Mouse (Mus musculus) small intestine, adult 2 months (tissue): ENCODE data around the gene Anks1. TPM values are rescaled to one million over a fixed set of nuclear protein-coding genes. Genes with fewer than 3 reads are reported as not detected.
A peak's percentile ranks its signal among the peaks of the same experiment; 100 is the strongest.

Source experiments
- H3K27ac ChIP-seq: fragments of 200-500 bp; 2 replicates; pipeline ENCODE4 v1.5.1; 2012; ENCODE audit warnings: low read depth, low read length, control low read depth, inconsistent platforms; ENCODE audit not compliant: insufficient read depth
- H3K27me3 ChIP-seq: fragments of 200-500 bp; 2 replicates; pipeline ENCODE4 v1.6.1; 2012; ENCODE audit warnings: mild to moderate bottlenecking, moderate library complexity, low read length, inconsistent platforms; ENCODE audit not compliant: control insufficient read depth, insufficient read depth
- H3K36me3 ChIP-seq: fragments of 200-500 bp; 2 replicates; pipeline ENCODE4 v1.6.1; 2012; ENCODE audit warnings: mild to moderate bottlenecking, low read length, control low read depth, inconsistent platforms; ENCODE audit not compliant: control insufficient read depth, insufficient read depth
- H3K4me1 ChIP-seq: fragments of 200-500 bp; 2 replicates; pipeline ENCODE4 v1.6.1; 2012; ENCODE audit warnings: low read length, inconsistent platforms, mixed read lengths; ENCODE audit not compliant: control insufficient read depth, insufficient read depth, insufficient read length
- H3K4me3 ChIP-seq: fragments of 200-500 bp; 2 replicates; pipeline ENCODE4 v1.5.1; 2012; ENCODE audit warnings: low read depth, mild to moderate bottlenecking, control low read depth, inconsistent platforms, low read length, moderate library complexity
- CTCF ChIP-seq: fragments of 200-500 bp; IDR thresholded peaks from 2 replicates; pipeline ENCODE4 v1.5.1; 2012; ENCODE audit warnings: low read depth, mild to moderate bottlenecking, control low read depth, inconsistent platforms, low read length, moderate library complexity, mixed read lengths; ENCODE audit not compliant: insufficient replicate concordance, insufficient read length; ENCODE audit errors: extremely low read depth
- POLR2A ChIP-seq: fragments of 200-500 bp; IDR thresholded peaks from 2 replicates; pipeline ENCODE4 v1.6.1; 2012; ENCODE audit warnings: low read depth, mild to moderate bottlenecking, control low read depth, inconsistent platforms, low read length, moderate library complexity
- WGBS: fragments of 180-500 bp; shearing (Covaris S2); methylation state at CpG from one replicate; pipeline ENCODE4 v1.1.7; 2018; 5-methylcytosine and 5-hydroxymethylcytosine counted together
- polyA plus RNA-seq: library from polyadenylated mRNA; depleted of rRNA; stranded (reverse); fragments of >200 nt; gene quantifications from 2 replicates; pipeline ENCODE4 v1.2.3, GENCODE M21; 2012

The Anks1 gene
- polyA plus RNA-seq, 1 experiment: 28.2 TPM

DNA sequence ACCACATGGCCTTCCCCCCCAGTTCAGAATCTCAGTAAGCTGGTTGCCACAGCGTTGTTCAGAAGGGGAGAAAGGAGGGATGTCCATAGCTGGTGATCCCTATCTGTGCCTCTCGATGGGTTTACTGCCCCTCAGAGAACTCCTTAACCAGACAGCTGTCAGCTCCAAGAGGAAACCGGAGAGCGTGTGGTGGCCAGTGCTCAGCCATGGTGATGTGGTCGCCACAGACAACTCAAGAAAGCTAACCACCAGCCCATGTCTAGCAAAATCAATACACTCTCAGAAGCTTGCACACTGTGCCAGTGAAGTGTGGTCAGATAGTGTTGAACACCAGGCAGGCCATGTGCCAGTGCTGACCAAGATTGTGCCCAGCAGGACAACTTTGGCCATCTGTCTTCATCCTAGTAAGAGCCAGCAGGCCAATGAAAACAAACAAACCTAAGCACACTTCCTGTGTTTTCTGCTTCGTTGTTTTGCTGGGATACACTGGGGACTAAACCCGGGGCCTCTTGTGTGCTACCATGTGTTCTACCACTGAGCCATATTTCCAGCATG is 73.7 kb downstream of the Anks1 start:
- WGBS: 82% methylated on average over 7 of the region's 7 CpGs

GRCm38 (mm10) chr17:27984421-27984820 is 75.3 kb downstream of the Anks1 start:
- no peak overlapping the region for H3K4me3 ChIP-seq
- H3K27ac ChIP-seq: no peak overlapping the region
- H3K4me1 ChIP-seq: no peaks in the 10 kb centered on the region
- peaks cover 27% of the 10 kb centered on the region for H3K36me3 ChIP-seq
- H3K27me3 ChIP-seq: no peaks in the 10 kb centered on the region
- 92% methylated on average over 12 of the region's 12 CpGs for WGBS
- TF ChIP-seq POLR2A: no peak
- no peak for TF ChIP-seq CTCF

More for the DNA sequence above, 73.7 kb downstream of the Anks1 start:
- Histone ChIP-seq H3K27ac (no peak overlapping the region), H3K4me1 (no peaks in the 10 kb centered on the region), H3K4me3 (no peak overlapping the region), H3K27me3 (no peaks in the 10 kb centered on the region), H3K36me3 (peaks cover 25% of the 10 kb centered on the region)
- no peak for TF ChIP-seq CTCF
- no peak for TF ChIP-seq POLR2A

DNA sequence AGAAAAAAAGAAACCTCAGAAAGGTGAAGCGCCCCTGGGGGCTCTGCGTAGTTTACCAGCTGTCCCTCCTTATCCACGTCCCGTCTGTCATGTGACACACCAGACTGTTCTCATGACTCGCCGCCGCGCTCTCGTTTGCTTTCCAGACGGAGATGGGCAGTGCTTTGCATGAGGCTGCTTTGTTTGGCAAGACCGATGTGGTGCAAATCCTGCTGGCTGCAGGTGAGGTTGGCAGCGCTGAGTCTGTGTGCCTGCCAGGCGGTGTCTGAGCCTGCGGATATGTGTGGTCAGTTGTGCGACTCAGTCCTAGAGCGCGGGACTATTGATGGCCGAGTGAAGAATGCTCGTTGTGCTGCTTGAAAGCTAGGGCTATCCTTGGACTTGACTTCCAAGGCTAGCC is 77.0 kb downstream of the Anks1 start:
- Histone ChIP-seq H3K4me3 (no peak overlapping the region), H3K4me1 (no peaks in the 10 kb centered on the region), H3K27me3 (no peaks in the 10 kb centered on the region), H3K36me3 (peaks cover 27% of the 10 kb centered on the region), H3K27ac (no peak overlapping the region)
- no peak for TF ChIP-seq CTCF
- TF ChIP-seq POLR2A: no peak
- WGBS: 95% methylated on average over 19 of the region's 19 CpGs

- Histone ChIP-seq H3K4me3 (no peak overlapping the region), H3K27me3 (no peaks in the 10 kb centered on the region), H3K27ac (no peak overlapping the region), H3K4me1 (no peaks in the 10 kb centered on the region), H3K36me3 (peaks cover 35% of the 10 kb centered on the region)
- TF ChIP-seq POLR2A (no peak), CTCF (peak; percentile 88)
- WGBS: 49% methylated on average over 15 of the region's 15 CpGs
Measured at GRCm38 (mm10) chr17:27989807-27990542, 80.9 kb downstream of the Anks1 start.

DNA sequence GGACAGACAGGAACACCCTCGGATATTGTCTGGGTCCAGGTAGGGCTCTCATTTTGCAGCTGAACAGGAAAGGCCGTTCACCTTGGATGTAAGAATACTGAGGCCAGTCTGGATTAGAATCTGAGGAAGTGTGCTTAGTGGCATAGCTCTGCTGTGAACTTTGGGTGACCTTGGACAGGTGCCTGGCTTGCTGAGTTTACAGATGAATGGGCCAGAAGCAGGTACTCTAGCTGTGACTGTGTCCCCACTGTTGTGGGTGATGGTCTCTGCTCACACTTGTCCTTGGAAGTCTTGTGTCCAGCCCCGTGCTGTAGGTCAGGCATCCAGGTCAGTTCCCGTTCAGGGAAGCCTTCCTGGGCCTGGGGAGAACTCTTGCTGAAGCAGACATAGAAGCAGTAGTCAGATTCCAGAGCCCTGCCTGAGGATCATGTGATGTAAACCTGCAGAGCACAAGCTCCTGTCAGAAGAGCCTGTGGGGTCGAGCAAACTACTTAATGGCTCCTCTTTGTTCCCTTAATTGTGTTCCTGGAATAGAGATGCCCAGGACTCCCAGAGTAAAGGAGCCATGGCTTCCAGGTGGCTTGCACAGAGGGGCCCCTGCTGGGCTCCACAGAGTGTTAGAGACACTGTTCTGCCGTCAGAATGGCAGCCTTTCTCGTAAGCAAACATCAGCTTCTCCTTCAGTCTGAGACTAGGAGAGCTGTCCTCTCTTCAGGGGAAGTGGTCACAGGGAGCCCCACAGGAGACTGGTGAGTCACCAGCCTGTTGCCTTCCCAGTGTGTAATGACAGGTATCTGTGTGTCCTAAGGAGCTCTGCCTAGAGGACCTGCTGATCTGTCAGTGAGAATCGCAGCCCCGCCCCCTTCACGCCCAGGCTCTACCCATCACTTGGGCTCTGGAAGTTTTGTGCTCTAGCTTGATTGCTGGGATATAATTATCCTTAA is 85.2 kb downstream of the Anks1 start:
- TF ChIP-seq CTCF (no peak), POLR2A (no peak)
- H3K4me3 ChIP-seq: no peak overlapping the region
- no peaks in the 10 kb centered on the region for H3K27me3 ChIP-seq
- H3K36me3 ChIP-seq: peaks cover 28% of the 10 kb centered on the region
- WGBS: 74% methylated on average over 10 of the region's 10 CpGs
- no peak overlapping the region for H3K27ac ChIP-seq
- no peaks in the 10 kb centered on the region for H3K4me1 ChIP-seq

GRCm38 (mm10) chr17:27996320-27996719 is 87.2 kb downstream of the Anks1 start:
- no peaks in the 10 kb centered on the region for H3K27me3 ChIP-seq
- no peak for TF ChIP-seq CTCF
- no peak for TF ChIP-seq POLR2A
- H3K27ac ChIP-seq: no peak overlapping the region
- H3K4me3 ChIP-seq: no peak overlapping the region
- no peaks in the 10 kb centered on the region for H3K4me1 ChIP-seq
- peaks cover 30% of the 10 kb centered on the region for H3K36me3 ChIP-seq
- 64% methylated on average over 4 of the region's 4 CpGs for WGBS
